Mouse (Mus musculus) CH12.LX (cell line): ENCODE results near the gene Srsf6. TPM values are rescaled to one million over a fixed set of nuclear protein-coding genes. Genes with fewer than 3 reads are reported as not detected.

ENCODE experiments used
- DNase-seq: peaks from one replicate; pipeline ENCODE4 v3.0.0-alpha.2; 2013; ENCODE audit errors: extremely low read depth
- H3K27ac ChIP-seq: 2 replicates; pipeline ENCODE4 v1.5.1; 2012; ENCODE audit warnings: low read depth, mild to moderate bottlenecking, control low read depth, moderate library complexity; ENCODE audit not compliant: insufficient read depth
- H3K27me3 ChIP-seq: replicated peaks from 2 replicates; pipeline ENCODE3; 2012; ENCODE audit warnings: inconsistent platforms
- H3K36me3 ChIP-seq, 2 experiments: replicated peaks in 1 of 2; 2 replicates each; pipeline versions ENCODE3 to v1.6.1; 2012; ENCODE audit warnings: inconsistent platforms in 1 of 2, low read length in 1 of 2, mild to moderate bottlenecking in 1 of 2, mixed read lengths in 1 of 2, moderate library complexity in 1 of 2; ENCODE audit not compliant: control insufficient read depth in 1 of 2, insufficient read depth in 1 of 2
- H3K4me1 ChIP-seq, 2 experiments: 2 replicates each; pipeline ENCODE4 v1.6.1; 2012; ENCODE audit warnings: inconsistent platforms in 1 of 2, moderate library complexity in 1 of 2; ENCODE audit not compliant: insufficient read depth in 2 of 2, control insufficient read depth in 1 of 2
- H3K4me2 ChIP-seq: 2 replicates; pipeline ENCODE4 v1.6.1; 2012; ENCODE audit warnings: low read depth, mild to moderate bottlenecking, control low read depth; ENCODE audit not compliant: poor library complexity, insufficient read depth, severe bottlenecking
- H3K4me3 ChIP-seq, 3 experiments: fragments of 150-350 bp in 1 of 3; sonication (generic) in 1 of 3; replicated peaks in 1 of 3; 2 replicates each; pipeline versions ENCODE3 to v1.5.1; 2011 to 2012; ENCODE audit warnings: low read depth in 2 of 3, low read length in 2 of 3, mild to moderate bottlenecking in 2 of 3, moderate library complexity in 2 of 3, control low read depth in 1 of 3, improper control_type of control experiment in 1 of 3, inconsistent platforms in 1 of 3, mixed read lengths in 1 of 3; ENCODE audit not compliant: poor library complexity in 1 of 3
- H3K79me2 ChIP-seq: replicated peaks from 2 replicates; pipeline ENCODE4 v1.6.1; 2012; ENCODE audit warnings: mild to moderate bottlenecking, moderate library complexity; ENCODE audit not compliant: control insufficient read depth, poor library complexity, insufficient read depth, severe bottlenecking; ENCODE audit errors: extremely low read depth
- H3K9ac ChIP-seq: 2 replicates; pipeline ENCODE4 v1.6.1; 2012; ENCODE audit warnings: low read depth, mild to moderate bottlenecking, control low read depth, moderate library complexity; ENCODE audit not compliant: insufficient read depth
- H3K9me3 ChIP-seq: replicated peaks from 2 replicates; pipeline ENCODE3; 2012; ENCODE audit warnings: low read length, inconsistent platforms, mixed read lengths
- BHLHE40 ChIP-seq: IDR thresholded peaks from 2 replicates; pipeline ENCODE4 v1.6.1; 2011; ENCODE audit warnings: mild to moderate bottlenecking, low read depth, low read length, improper control_type of control experiment
- CHD1 ChIP-seq: IDR thresholded peaks from 2 replicates; pipeline ENCODE4 v1.6.1; 2012; ENCODE audit warnings: low read depth, low read length, improper control_type of control experiment, inconsistent platforms
- CHD2 ChIP-seq: IDR thresholded peaks from 2 replicates; pipeline ENCODE4 v1.6.1; 2011; ENCODE audit warnings: low read length, improper control_type of control experiment
- CTCF ChIP-seq, 2 experiments: IDR thresholded peaks in 1 of 2; conservative IDR thresholded peaks in 1 of 2; 2 replicates each; pipeline ENCODE4 v1.5.1; 2011 to 2012; ENCODE audit warnings: low read depth in 2 of 2, low read length in 2 of 2, improper control_type of control experiment in 1 of 2, inconsistent platforms in 1 of 2, mild to moderate bottlenecking in 1 of 2, moderate library complexity in 1 of 2
- E2F4 ChIP-seq: IDR thresholded peaks from 2 replicates; pipeline ENCODE4 v1.6.1; 2011; ENCODE audit warnings: low read depth, low read length, improper control_type of control experiment; ENCODE audit not compliant: insufficient replicate concordance
- ELF1 ChIP-seq: IDR thresholded peaks from 2 replicates; pipeline ENCODE4 v1.6.1; 2014; ENCODE audit warnings: low read depth, mild to moderate bottlenecking, inconsistent platforms, low read length, improper control_type of control experiment
- GABPA ChIP-seq: IDR thresholded peaks from 2 replicates; pipeline ENCODE4 v1.6.1; 2012; ENCODE audit warnings: low read depth, low read length, improper control_type of control experiment, inconsistent platforms; ENCODE audit not compliant: insufficient replicate concordance
- HCFC1 ChIP-seq: IDR thresholded peaks from 2 replicates; pipeline ENCODE4 v1.6.1; 2012; ENCODE audit warnings: low read depth, mild to moderate bottlenecking, inconsistent platforms, low read length, improper control_type of control experiment
- IRF4 ChIP-seq: IDR thresholded peaks from 2 replicates; pipeline ENCODE4 v1.6.1; 2014; ENCODE audit warnings: low read depth, mild to moderate bottlenecking, inconsistent platforms, low read length, improper control_type of control experiment
- JUND ChIP-seq: conservative IDR thresholded peaks from 2 replicates; pipeline ENCODE4 v1.6.1; 2011; ENCODE audit warnings: low read depth, low read length, improper control_type of control experiment
- MAFK ChIP-seq: IDR thresholded peaks from 2 replicates; pipeline ENCODE4 v1.6.1; 2011; ENCODE audit warnings: low read length, improper control_type of control experiment; ENCODE audit not compliant: insufficient replicate concordance
- MAX ChIP-seq: IDR thresholded peaks from 2 replicates; pipeline ENCODE4 v1.6.1; 2011; ENCODE audit warnings: low read length, improper control_type of control experiment
- NRF1 ChIP-seq: IDR thresholded peaks from 2 replicates; pipeline ENCODE4 v1.6.1; 2014; ENCODE audit warnings: low read depth, mild to moderate bottlenecking, inconsistent platforms, low read length, improper control_type of control experiment, moderate library complexity
- PAX5 ChIP-seq: IDR thresholded peaks from 2 replicates; pipeline ENCODE4 v1.6.1; 2012; ENCODE audit warnings: low read length, inconsistent platforms, mixed read lengths
- POLR2AphosphoS2 ChIP-seq: IDR thresholded peaks from 2 replicates; pipeline ENCODE4 v1.6.1; 2011; ENCODE audit warnings: low read depth, low read length, improper control_type of control experiment
- RAD21 ChIP-seq: IDR thresholded peaks from 2 replicates; pipeline ENCODE4 v1.6.1; 2011; ENCODE audit warnings: low read depth, mild to moderate bottlenecking, low read length, improper control_type of control experiment, moderate library complexity
- SIN3A ChIP-seq: IDR thresholded peaks from 2 replicates; pipeline ENCODE4 v1.6.1; 2012; ENCODE audit warnings: low read length, improper control_type of control experiment, inconsistent platforms
- TBP ChIP-seq: conservative IDR thresholded peaks from 2 replicates; pipeline ENCODE4 v1.6.1; 2011; ENCODE audit warnings: low read depth, low read length, improper control_type of control experiment
- UBTF ChIP-seq: IDR thresholded peaks from 2 replicates; pipeline ENCODE4 v1.6.1; 2012; ENCODE audit warnings: low read depth, mild to moderate bottlenecking, inconsistent platforms, low read length, improper control_type of control experiment, moderate library complexity
- ZC3H11A ChIP-seq: IDR thresholded peaks from 2 replicates; pipeline ENCODE4 v1.6.1; 2012; ENCODE audit warnings: low read depth, mild to moderate bottlenecking, inconsistent platforms, low read length, improper control_type of control experiment
- ZMIZ1 ChIP-seq: IDR thresholded peaks from 2 replicates; pipeline ENCODE4 v1.6.1; 2012; ENCODE audit warnings: low read depth, mild to moderate bottlenecking, inconsistent platforms, low read length, improper control_type of control experiment
- ZNF384 ChIP-seq: IDR thresholded peaks from 2 replicates; pipeline ENCODE4 v1.6.1; 2012; ENCODE audit warnings: low read depth, low read length, improper control_type of control experiment, inconsistent platforms
- dilution Hi-C: fragments of 300-500 bp; cut with MboI; formaldehyde crosslinking; loops from 2 replicates; pipeline ENCODE4 v1.14.3; 2020; ENCODE audit warnings: low sequenced_read_pairs; ENCODE audit not compliant: extremely low pct_unique_long_range_greater_than_20kb, extremely low pct_ligation_motif_present
- in situ Hi-C: fragments of 300-500 bp; cut with MboI; formaldehyde crosslinking; loops from 3 replicates; pipeline ENCODE4 v1.14.3; 2019; ENCODE audit warnings: low sequenced_read_pairs, low pct_ligation_motif_present, low pct_unique_long_range_greater_than_20kb, mixed read lengths
- polyA plus RNA-seq: library from polyadenylated mRNA; unstranded; fragments of >175 nt; gene quantifications from 2 replicates; pipeline ENCODE4 v1.2.1, GENCODE M21; 2012; ENCODE audit warnings: low read depth; ENCODE audit not compliant: insufficient read length
- total RNA-seq, 2 experiments: library from RNA; depleted of rRNA; stranded (reverse); fragments of 300-350 nt in 1 of 2; fragments of >200 nt in 1 of 2; gene quantifications; 2 replicates each; pipeline ENCODE4 v1.2.3; 2012 to 2014

Srsf6 gene
- total and polyA plus RNA-seq, 3 experiments, result 96.3 to 227 (median 204) TPM

DNA sequence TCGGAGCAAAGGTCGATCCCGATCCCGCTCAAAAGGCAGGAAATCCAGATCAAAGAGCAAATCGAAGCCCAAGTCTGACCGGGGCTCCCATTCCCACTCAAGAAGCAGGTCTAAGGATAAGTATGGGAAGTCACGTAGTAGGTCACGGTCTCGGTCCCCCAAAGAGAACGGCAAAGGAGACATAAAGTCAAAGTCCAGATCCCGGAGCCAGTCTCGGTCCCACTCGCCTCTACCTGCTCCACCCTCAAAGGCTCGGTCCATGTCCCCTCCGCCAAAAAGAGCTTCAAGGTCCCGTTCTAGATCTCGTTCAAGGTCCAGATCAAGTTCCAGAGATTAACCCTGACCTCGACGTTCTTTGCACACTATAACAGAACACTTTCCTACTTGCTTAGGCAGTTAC, 3.1 kb downstream of the Srsf6 start:
- no peak overlapping the region for H3K4me3 ChIP-seq
- no peaks in the 10 kb centered on the region for H3K9me3 ChIP-seq
- dilution Hi-C loops, result no loop called here
- H3K4me2 ChIP-seq, result no peak overlapping the region
- H3K27me3 ChIP-seq, result peaks cover 5% of the 10 kb centered on the region
- no peak overlapping the region for H3K9ac ChIP-seq
- no peak overlapping the region for H3K27ac ChIP-seq
- no peak for TF ChIP-seq ELF1
- TF ChIP-seq ZC3H11A, result no peak
- TF ChIP-seq IRF4, result no peak
- peaks cover 43 to 66% of the 10 kb centered on the region in 2 experiments for H3K36me3 ChIP-seq
- H3K79me2 ChIP-seq, result peaks cover 26% of the 10 kb centered on the region
- peaks cover 3 to 23% of the 10 kb centered on the region in 2 experiments; a peak in 3 of 4 replicates for H3K4me1 ChIP-seq
- in situ Hi-C loops, result no loop called here
- DNase-seq, result no peak

DNA sequence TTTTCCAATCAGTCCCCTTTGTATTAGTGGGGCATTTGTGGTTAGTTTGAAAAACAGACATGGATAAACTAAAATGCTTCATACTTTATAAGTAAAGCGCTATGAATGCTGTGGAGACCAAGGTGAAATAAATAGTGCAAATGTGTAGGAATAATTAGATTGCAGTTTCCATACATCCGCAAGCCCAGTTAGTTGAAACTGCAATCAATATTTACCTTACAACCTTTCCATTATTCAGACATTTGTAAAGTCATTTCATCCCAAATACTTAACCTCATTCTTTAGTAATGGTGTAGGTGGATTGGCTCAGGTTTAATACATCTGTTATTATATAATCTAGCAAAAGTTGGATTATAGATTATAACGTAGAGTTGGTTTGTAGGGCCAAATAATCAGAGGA, 4.4 kb downstream of the Srsf6 start:
- Histone ChIP-seq H3K27me3 (no peaks in the 10 kb centered on the region), H3K79me2 (peaks cover 26% of the 10 kb centered on the region), H3K9me3 (no peaks in the 10 kb centered on the region), H3K27ac (no peak overlapping the region), H3K4me2 (no peak overlapping the region), H3K36me3 (peaks cover 48 to 78% of the 10 kb centered on the region in 2 experiments), H3K4me1 (peaks cover 3 to 28% of the 10 kb centered on the region in 2 experiments; a peak in 3 of 4 replicates), H3K9ac (no peak overlapping the region), H3K4me3 (no peak overlapping the region)
- in situ Hi-C loops (no loop called here), dilution Hi-C loops (no loop called here)
- TF ChIP-seq POLR2AphosphoS2, result peak; percentile 92
- TF ChIP-seq IRF4, result no peak
- TF ChIP-seq ZMIZ1, result 0 out of 2 replicates have a peak, but pooled peaks have one; percentile 47
- DNase-seq, result no peak

DNA sequence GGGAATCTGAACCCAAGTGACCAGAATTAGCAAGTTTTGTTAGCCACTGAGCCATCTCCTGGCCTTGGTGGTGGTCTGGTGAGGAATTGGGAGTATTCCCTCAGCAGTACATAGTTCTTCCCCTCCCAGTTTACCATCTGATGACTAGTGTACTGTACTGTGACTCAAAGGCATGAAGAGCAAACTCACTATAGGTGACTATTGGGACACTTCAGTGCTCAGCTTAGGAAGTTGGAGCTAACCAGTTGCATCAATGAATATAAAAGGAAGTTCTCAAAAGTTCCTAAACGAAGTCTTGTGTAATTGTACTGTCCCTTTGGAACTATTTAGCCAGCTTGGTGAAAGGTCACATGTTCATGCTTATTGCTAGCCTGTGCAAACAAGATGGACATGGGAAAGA, 8.2 kb downstream of the Srsf6 start:
- Histone ChIP-seq H3K4me2 (no peak overlapping the region), H3K4me3 (no peak overlapping the region), H3K79me2 (peaks cover 4% of the 10 kb centered on the region), H3K4me1 (peaks cover 2 to 28% of the 10 kb centered on the region in 2 experiments; a peak in 2 of 4 replicates), H3K27me3 (no peaks in the 10 kb centered on the region), H3K9ac (no peak overlapping the region), H3K27ac (no peak overlapping the region)
- no peak for DNase-seq
- in situ Hi-C loops, result no loop called here
- dilution Hi-C loops, result no loop called here
- no peak for TF ChIP-seq ZMIZ1
- TF ChIP-seq MAX, result no peak
- TF ChIP-seq SIN3A, result no peak
- no peak for TF ChIP-seq HCFC1
- TF ChIP-seq BHLHE40, result no peak
- TF ChIP-seq CHD1, result no peak
- no peak for TF ChIP-seq E2F4
- TF ChIP-seq TBP, result no peak
- no peak for TF ChIP-seq ZNF384
- no peak for TF ChIP-seq GABPA
- no peak for TF ChIP-seq MAFK
- no peak for TF ChIP-seq PAX5
- no peak for TF ChIP-seq UBTF
- TF ChIP-seq JUND, result no peak
- TF ChIP-seq CTCF (conservative IDR thresholded peaks at IDR 0.05 in 1 of 2, IDR thresholded peaks at IDR 0.05 in 1 of 2; ENCODE audit: low read depth in 2 of 2, low read length in 2 of 2), result no peak
- no peak for TF ChIP-seq IRF4
- no peak for TF ChIP-seq RAD21
- TF ChIP-seq NRF1, result no peak
- no peak for TF ChIP-seq CHD2
- TF ChIP-seq, all 38 proteins: peak for 0
- peaks cover 32 to 67% of the 10 kb centered on the region in 2 experiments for H3K36me3 ChIP-seq
- H3K9me3 ChIP-seq, result no peaks in the 10 kb centered on the region
